Mouse (Mus musculus) CH12.LX (cell line): Measurements from ENCODE around the gene Fgf11. TPM values are rescaled to one million over a fixed set of nuclear protein-coding genes. Genes with fewer than 3 reads are reported as not detected.
A peak's percentile ranks its signal among the peaks of the same experiment; 100 is the strongest.

Experiments
- DNase-seq: peaks from one replicate; pipeline ENCODE4 v3.0.0-alpha.2; 2013; ENCODE audit errors: extremely low read depth
- H3K27ac ChIP-seq: 2 replicates; pipeline ENCODE4 v1.5.1; 2012; ENCODE audit warnings: low read depth, mild to moderate bottlenecking, control low read depth, moderate library complexity; ENCODE audit not compliant: insufficient read depth
- H3K27me3 ChIP-seq: replicated peaks from 2 replicates; pipeline ENCODE3; 2012; ENCODE audit warnings: inconsistent platforms
- H3K36me3 ChIP-seq, 2 experiments: replicated peaks in 1 of 2; 2 replicates each; pipeline versions ENCODE3 to v1.6.1; 2012; ENCODE audit warnings: inconsistent platforms in 1 of 2, low read length in 1 of 2, mild to moderate bottlenecking in 1 of 2, mixed read lengths in 1 of 2, moderate library complexity in 1 of 2; ENCODE audit not compliant: control insufficient read depth in 1 of 2, insufficient read depth in 1 of 2
- H3K4me1 ChIP-seq, 2 experiments: 2 replicates each; pipeline ENCODE4 v1.6.1; 2012; ENCODE audit warnings: inconsistent platforms in 1 of 2, moderate library complexity in 1 of 2; ENCODE audit not compliant: insufficient read depth in 2 of 2, control insufficient read depth in 1 of 2
- H3K4me2 ChIP-seq: 2 replicates; pipeline ENCODE4 v1.6.1; 2012; ENCODE audit warnings: low read depth, mild to moderate bottlenecking, control low read depth; ENCODE audit not compliant: poor library complexity, insufficient read depth, severe bottlenecking
- H3K4me3 ChIP-seq, 3 experiments: fragments of 150-350 bp in 1 of 3; sonication (generic) in 1 of 3; replicated peaks in 1 of 3; 2 replicates each; pipeline versions ENCODE3 to v1.5.1; 2011 to 2012; ENCODE audit warnings: low read depth in 2 of 3, low read length in 2 of 3, mild to moderate bottlenecking in 2 of 3, moderate library complexity in 2 of 3, control low read depth in 1 of 3, improper control_type of control experiment in 1 of 3, inconsistent platforms in 1 of 3, mixed read lengths in 1 of 3; ENCODE audit not compliant: poor library complexity in 1 of 3
- H3K79me2 ChIP-seq: replicated peaks from 2 replicates; pipeline ENCODE4 v1.6.1; 2012; ENCODE audit warnings: mild to moderate bottlenecking, moderate library complexity; ENCODE audit not compliant: control insufficient read depth, poor library complexity, insufficient read depth, severe bottlenecking; ENCODE audit errors: extremely low read depth
- H3K9ac ChIP-seq: 2 replicates; pipeline ENCODE4 v1.6.1; 2012; ENCODE audit warnings: low read depth, mild to moderate bottlenecking, control low read depth, moderate library complexity; ENCODE audit not compliant: insufficient read depth
- H3K9me3 ChIP-seq: replicated peaks from 2 replicates; pipeline ENCODE3; 2012; ENCODE audit warnings: low read length, inconsistent platforms, mixed read lengths
- BHLHE40 ChIP-seq: IDR thresholded peaks from 2 replicates; pipeline ENCODE4 v1.6.1; 2011; ENCODE audit warnings: mild to moderate bottlenecking, low read depth, low read length, improper control_type of control experiment
- CHD1 ChIP-seq: IDR thresholded peaks from 2 replicates; pipeline ENCODE4 v1.6.1; 2012; ENCODE audit warnings: low read depth, low read length, improper control_type of control experiment, inconsistent platforms
- ELF1 ChIP-seq: IDR thresholded peaks from 2 replicates; pipeline ENCODE4 v1.6.1; 2014; ENCODE audit warnings: low read depth, mild to moderate bottlenecking, inconsistent platforms, low read length, improper control_type of control experiment
- HCFC1 ChIP-seq: IDR thresholded peaks from 2 replicates; pipeline ENCODE4 v1.6.1; 2012; ENCODE audit warnings: low read depth, mild to moderate bottlenecking, inconsistent platforms, low read length, improper control_type of control experiment
- IRF4 ChIP-seq: IDR thresholded peaks from 2 replicates; pipeline ENCODE4 v1.6.1; 2014; ENCODE audit warnings: low read depth, mild to moderate bottlenecking, inconsistent platforms, low read length, improper control_type of control experiment
- JUND ChIP-seq: conservative IDR thresholded peaks from 2 replicates; pipeline ENCODE4 v1.6.1; 2011; ENCODE audit warnings: low read depth, low read length, improper control_type of control experiment
- KAT2A ChIP-seq: IDR thresholded peaks from 2 replicates; pipeline ENCODE4 v1.6.1; 2012; ENCODE audit warnings: low read length, improper control_type of control experiment, inconsistent platforms; ENCODE audit not compliant: insufficient replicate concordance
- MAX ChIP-seq: IDR thresholded peaks from 2 replicates; pipeline ENCODE4 v1.6.1; 2011; ENCODE audit warnings: low read length, improper control_type of control experiment
- MAZ ChIP-seq: IDR thresholded peaks from 2 replicates; pipeline ENCODE4 v1.6.1; 2012; ENCODE audit warnings: low read depth, mild to moderate bottlenecking, inconsistent platforms, low read length, improper control_type of control experiment, moderate library complexity
- MXI1 ChIP-seq: IDR thresholded peaks from 2 replicates; pipeline ENCODE4 v1.6.1; 2011; ENCODE audit warnings: mild to moderate bottlenecking, low read depth, low read length, improper control_type of control experiment
- MYC ChIP-seq: IDR thresholded peaks from 2 replicates; pipeline ENCODE4 v1.6.1; 2011; ENCODE audit warnings: low read depth, mild to moderate bottlenecking, improper control_type of control experiment, low read length
- NRF1 ChIP-seq: IDR thresholded peaks from 2 replicates; pipeline ENCODE4 v1.6.1; 2014; ENCODE audit warnings: low read depth, mild to moderate bottlenecking, inconsistent platforms, low read length, improper control_type of control experiment, moderate library complexity
- PAX5 ChIP-seq: IDR thresholded peaks from 2 replicates; pipeline ENCODE4 v1.6.1; 2012; ENCODE audit warnings: low read length, inconsistent platforms, mixed read lengths
- RCOR1 ChIP-seq: conservative IDR thresholded peaks from 2 replicates; pipeline ENCODE4 v1.6.1; 2012; ENCODE audit warnings: low read depth, mild to moderate bottlenecking, inconsistent platforms, low read length, improper control_type of control experiment
- SIN3A ChIP-seq: IDR thresholded peaks from 2 replicates; pipeline ENCODE4 v1.6.1; 2012; ENCODE audit warnings: low read length, improper control_type of control experiment, inconsistent platforms
- UBTF ChIP-seq: IDR thresholded peaks from 2 replicates; pipeline ENCODE4 v1.6.1; 2012; ENCODE audit warnings: low read depth, mild to moderate bottlenecking, inconsistent platforms, low read length, improper control_type of control experiment, moderate library complexity
- USF1 ChIP-seq: IDR thresholded peaks from 2 replicates; pipeline ENCODE4 v1.6.1; 2014; ENCODE audit warnings: low read depth, mild to moderate bottlenecking, inconsistent platforms, low read length, improper control_type of control experiment
- USF2 ChIP-seq: conservative IDR thresholded peaks from 2 replicates; pipeline ENCODE4 v1.6.1; 2011; ENCODE audit warnings: low read depth, low read length, improper control_type of control experiment
- ZKSCAN1 ChIP-seq: IDR thresholded peaks from 2 replicates; pipeline ENCODE4 v1.6.1; 2012; ENCODE audit warnings: low read depth, inconsistent platforms, low read length, improper control_type of control experiment, borderline replicate concordance
- dilution Hi-C: fragments of 300-500 bp; cut with MboI; formaldehyde crosslinking; loops from 2 replicates; pipeline ENCODE4 v1.14.3; 2020; ENCODE audit warnings: low sequenced_read_pairs; ENCODE audit not compliant: extremely low pct_unique_long_range_greater_than_20kb, extremely low pct_ligation_motif_present
- in situ Hi-C: fragments of 300-500 bp; cut with MboI; formaldehyde crosslinking; loops from 3 replicates; pipeline ENCODE4 v1.14.3; 2019; ENCODE audit warnings: low sequenced_read_pairs, low pct_ligation_motif_present, low pct_unique_long_range_greater_than_20kb, mixed read lengths
- polyA plus RNA-seq: library from polyadenylated mRNA; unstranded; fragments of >175 nt; gene quantifications from 2 replicates; pipeline ENCODE4 v1.2.1, GENCODE M21; 2012; ENCODE audit warnings: low read depth; ENCODE audit not compliant: insufficient read length
- total RNA-seq, 2 experiments: library from RNA; depleted of rRNA; stranded (reverse); fragments of 300-350 nt in 1 of 2; fragments of >200 nt in 1 of 2; gene quantifications; 2 replicates each; pipeline ENCODE4 v1.2.3; 2012 to 2014

Gene Fgf11
- total and polyA plus RNA-seq, 3 experiments = 0.93 to 3.9 (median 1.8) TPM

DNA sequence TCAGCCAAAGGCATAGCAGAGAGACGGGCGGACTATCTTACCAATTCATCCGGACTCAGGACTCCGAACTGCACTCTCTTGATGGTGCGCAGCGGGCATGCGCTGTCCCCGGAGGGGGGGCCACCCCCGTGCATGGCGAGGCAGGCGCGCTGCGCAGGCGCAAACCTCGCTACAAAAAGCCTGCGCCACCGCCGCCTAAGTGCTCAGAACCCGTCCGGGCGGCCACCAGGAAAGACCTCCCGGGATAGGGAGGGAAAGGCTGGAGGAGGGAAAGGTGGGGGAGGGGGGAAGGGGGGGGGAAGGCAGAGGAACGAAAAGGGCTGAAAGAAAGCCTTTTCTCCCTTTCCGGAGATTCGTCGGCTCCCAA lies 43.6 kb downstream of the Fgf11 start:
- peak; percentile 95 for DNase-seq
- dilution Hi-C loops = no loop called here
- Histone ChIP-seq H3K27me3 (no peaks in the 10 kb centered on the region), H3K9me3 (no peaks in the 10 kb centered on the region), H3K4me3 (peak overlapping the region; percentile 55 to 60 (median 57)), H3K4me1 (peaks cover 13 to 47% of the 10 kb centered on the region in 2 experiments), H3K79me2 (peaks cover 46% of the 10 kb centered on the region), H3K9ac (peak overlapping the region; percentile 93), H3K4me2 (peak overlapping the region; percentile 98)
- in situ Hi-C loops = loop anchor here (5.0 kb wide), 1 partner anchor 34 kb away; no protein-coding TSS in a partner anchor
- TF ChIP-seq MXI1 (0 out of 2 replicates have a peak, but pooled peaks have one; percentile 13), ELF1 (0 out of 2 replicates have a peak, but pooled peaks have one; percentile 2), HCFC1 (no peak), USF1 (no peak), MAX (peak; percentile 23; the same call in 1 of the 2 replicates), NRF1 (peak; percentile 92), MYC (no peak; the same call in 1 of the 2 replicates), UBTF (no peak), PAX5 (no peak), RCOR1 (peak; percentile 41), MAZ (peak; percentile 91), BHLHE40 (peak; percentile 51; the same call in 1 of the 2 replicates)
- TF ChIP-seq, all 38 proteins: peak for 7
- Histone ChIP-seq H3K27ac (peak overlapping the region; percentile 75), H3K36me3 (peaks cover 0 to 12% of the 10 kb centered on the region in 2 experiments)

DNA sequence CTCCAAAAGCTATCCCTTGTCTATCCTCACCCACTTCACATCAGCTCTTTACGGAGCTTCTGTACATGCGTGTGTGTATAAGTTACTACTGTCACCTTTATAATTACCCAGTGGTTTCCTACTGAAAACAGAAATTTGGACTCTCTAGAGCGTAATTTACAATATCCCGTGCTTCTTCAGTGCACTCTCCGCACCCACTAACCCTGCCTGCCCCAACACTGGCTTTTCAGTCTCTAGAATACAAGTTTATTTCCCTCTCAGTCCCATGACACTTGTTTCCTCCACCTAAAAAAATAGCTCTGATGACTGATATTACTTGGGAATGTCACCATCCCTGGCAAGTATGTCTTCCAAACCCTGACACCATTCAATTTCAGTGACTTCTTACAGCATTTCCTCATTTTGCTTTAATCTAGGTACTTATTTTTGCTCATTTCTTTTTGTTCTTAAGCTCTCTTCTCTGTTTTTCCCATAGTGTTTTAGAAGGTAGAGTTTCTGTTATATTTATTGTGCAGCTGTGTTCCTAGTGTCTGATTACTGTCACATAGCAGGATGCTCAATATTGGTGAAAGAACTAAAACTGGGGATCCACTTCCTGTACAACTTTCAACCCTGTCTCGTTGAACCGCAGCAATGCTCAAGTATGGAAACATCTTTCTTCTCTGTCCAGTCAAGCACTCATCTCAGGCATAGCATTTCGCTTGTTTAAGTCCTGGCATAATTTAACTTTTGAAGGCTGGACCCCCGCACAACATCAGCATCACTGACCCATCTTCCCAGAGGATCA lies 44.2 kb downstream of the Fgf11 start:
- in situ Hi-C loops (loop anchor here (5.0 kb wide), 1 partner anchor 35 kb away; no protein-coding TSS in a partner anchor), dilution Hi-C loops (no loop called here)
- DNase-seq = no peak
- no peaks in the 10 kb centered on the region for H3K9me3 ChIP-seq
- peak overlapping the region; percentile 55 to 60 (median 57) for H3K4me3 ChIP-seq
- peaks cover 52% of the 10 kb centered on the region for H3K79me2 ChIP-seq
- peaks cover 15 to 53% of the 10 kb centered on the region in 2 experiments for H3K4me1 ChIP-seq
- peak overlapping the region; percentile 75 for H3K27ac ChIP-seq
- no peaks in the 10 kb centered on the region for H3K27me3 ChIP-seq
- peak overlapping the region; percentile 98 for H3K4me2 ChIP-seq
- H3K36me3 ChIP-seq = peaks cover 0 to 16% of the 10 kb centered on the region in 2 experiments
- H3K9ac ChIP-seq = peak overlapping the region; percentile 50
- TF ChIP-seq UBTF = peak; percentile 75
- peak; percentile 28; the same call in 1 of the 2 replicates for TF ChIP-seq MYC
- TF ChIP-seq USF2 = no peak
- peak; percentile 44 for TF ChIP-seq ELF1
- TF ChIP-seq IRF4 = no peak
- peak; percentile 72 for TF ChIP-seq SIN3A
- TF ChIP-seq ZKSCAN1 = no peak
- TF ChIP-seq MXI1 = peak; percentile 58; the same call in 1 of the 2 replicates
- peak; percentile 10; the same call in 1 of the 2 replicates for TF ChIP-seq RCOR1
- TF ChIP-seq CHD1 = peak; percentile 73
- TF ChIP-seq JUND = 0 out of 2 replicates have a peak, but pooled peaks have one; percentile 4
- TF ChIP-seq KAT2A = 0 out of 2 replicates have a peak, but pooled peaks have one; percentile 20
